Mouse (Mus musculus): Measurements from ENCODE around the gene Ppfia2. TPM values are rescaled to one million over a fixed set of nuclear protein-coding genes. Genes with fewer than 3 reads are reported as not detected.
A peak's percentile ranks its signal among the peaks of the same experiment; 100 is the strongest.

The Ppfia2 gene
- polyA plus RNA-seq, 1 experiment from 2014 or later: 0.59 TPM

- Histone ChIP-seq H3K9me3 (no peaks in the 10 kb centered on the region), H3K27ac (no peak overlapping the region), H3K27me3 (no peaks in the 10 kb centered on the region), H3K4me1 (no peaks in the 10 kb centered on the region), H3K4me3 (no peak overlapping the region), H3K4me2 (replicated peaks) (no peak overlapping the region), H3K9ac (no peak overlapping the region), H3K36me3 (no peaks in the 10 kb centered on the region)
- ATAC-seq (ENCODE audit: low FRiP score, low read depth): no peak
- 79% methylated on average over 4 of the region's 4 CpGs for WGBS
Observed at GRCm38 (mm10) chr10:106870233-106870632, 400.1 kb downstream of the Ppfia2 start.

DNA sequence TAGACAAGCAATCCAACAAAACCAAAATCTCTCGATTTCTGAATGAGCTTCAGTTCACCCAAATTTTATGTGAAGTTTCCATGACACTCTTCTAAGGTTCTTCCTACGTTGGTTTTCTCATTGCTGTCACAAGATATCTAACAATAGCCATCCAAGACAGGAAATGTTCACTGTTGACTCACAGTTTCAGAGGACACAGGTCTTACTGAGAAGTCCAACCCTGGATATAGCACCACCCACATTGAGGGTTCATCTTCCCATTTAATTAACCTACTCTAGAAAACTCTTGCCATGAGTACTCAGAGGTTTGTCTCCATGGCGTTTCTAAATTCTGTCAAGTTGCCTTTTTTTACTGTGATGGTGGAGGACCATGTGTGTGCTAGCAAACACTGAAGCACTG is 401.7 kb downstream of the Ppfia2 start:
- Histone ChIP-seq H3K27me3 (no peaks in the 10 kb centered on the region), H3K36me3 (no peaks in the 10 kb centered on the region), H3K9me3 (no peaks in the 10 kb centered on the region), H3K9ac (no peak overlapping the region), H3K4me2 (replicated peaks) (no peak overlapping the region), H3K27ac (no peak overlapping the region), H3K4me3 (no peak overlapping the region), H3K4me1 (no peaks in the 10 kb centered on the region)
- 79% methylated on average over 3 of the region's 3 CpGs for WGBS
- ATAC-seq (ENCODE audit: low FRiP score, low read depth): no peak

DNA sequence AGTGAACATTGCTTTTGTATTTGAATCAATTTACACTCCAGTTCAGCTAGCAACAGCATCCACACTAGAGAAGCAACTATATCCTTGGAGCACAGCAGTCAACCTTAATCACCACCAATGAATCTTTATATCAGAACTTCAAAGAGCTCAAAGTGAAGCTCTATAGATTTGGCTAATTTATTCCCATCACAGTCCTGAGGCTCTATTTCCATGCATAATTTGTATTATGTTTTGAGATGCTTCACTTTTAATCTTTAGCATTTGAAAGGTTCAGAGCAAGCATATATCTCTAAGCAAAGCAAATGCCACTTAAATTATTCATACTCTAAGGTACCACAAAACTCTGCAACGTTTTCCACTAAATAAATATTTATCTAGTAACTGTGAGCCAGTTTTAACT is 402.6 kb downstream of the Ppfia2 start:
- H3K9ac ChIP-seq: no peak overlapping the region
- ATAC-seq (ENCODE audit: low FRiP score, low read depth): no peak
- no peaks in the 10 kb centered on the region for H3K9me3 ChIP-seq
- WGBS: 45% methylated on average over 1 of the region's 1 CpGs
- H3K36me3 ChIP-seq: no peaks in the 10 kb centered on the region
- no peak overlapping the region for H3K4me3 ChIP-seq
- no peaks in the 10 kb centered on the region for H3K4me1 ChIP-seq
- H3K4me2 ChIP-seq (replicated peaks): no peak overlapping the region
- H3K27me3 ChIP-seq: no peaks in the 10 kb centered on the region
- H3K27ac ChIP-seq: no peak overlapping the region

- no peak overlapping the region for H3K4me3 ChIP-seq
- no peak overlapping the region for H3K9ac ChIP-seq
- H3K27me3 ChIP-seq: no peaks in the 10 kb centered on the region
- H3K9me3 ChIP-seq: no peaks in the 10 kb centered on the region
- H3K36me3 ChIP-seq: no peaks in the 10 kb centered on the region
- 59% methylated on average over 3 of the region's 3 CpGs for WGBS
- no peak overlapping the region for H3K27ac ChIP-seq
- H3K4me1 ChIP-seq: no peaks in the 10 kb centered on the region
- no peak overlapping the region for H3K4me2 ChIP-seq (replicated peaks)
- ATAC-seq (ENCODE audit: low FRiP score, low read depth): no peak
Observed at GRCm38 (mm10) chr10:106881330-106881729, 411.2 kb downstream of the Ppfia2 start.

GRCm38 (mm10) chr10:106896351-106896750 is 426.2 kb downstream of the Ppfia2 start:
- no peak overlapping the region for H3K4me2 ChIP-seq (replicated peaks)
- H3K9me3 ChIP-seq: no peaks in the 10 kb centered on the region
- 60% methylated on average over 13 of the region's 13 CpGs for WGBS
- H3K4me1 ChIP-seq: no peaks in the 10 kb centered on the region
- ATAC-seq (ENCODE audit: low FRiP score, low read depth): no peak
- no peak overlapping the region for H3K4me3 ChIP-seq
- no peak overlapping the region for H3K27ac ChIP-seq
- H3K9ac ChIP-seq: no peak overlapping the region
- H3K36me3 ChIP-seq: no peaks in the 10 kb centered on the region
- H3K27me3 ChIP-seq: no peaks in the 10 kb centered on the region

DNA sequence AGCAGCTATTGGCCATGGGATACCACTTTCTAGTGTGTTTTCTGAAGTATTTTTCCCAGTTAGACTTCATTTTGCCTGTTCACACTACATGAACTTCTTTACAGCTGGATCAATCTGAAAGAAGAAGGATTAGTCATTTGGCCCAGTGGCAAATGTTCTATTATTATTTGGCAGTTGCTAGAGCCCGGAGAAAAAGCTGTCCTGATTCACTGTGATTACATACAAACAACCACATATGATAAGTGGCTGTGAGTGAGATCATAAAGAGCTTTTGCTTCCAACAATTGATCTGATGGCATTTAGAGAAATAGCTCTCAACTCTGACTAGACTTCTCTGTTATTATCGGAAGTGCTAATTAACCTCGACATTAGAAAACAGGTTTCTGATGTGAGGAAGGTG is 440.0 kb downstream of the Ppfia2 start:
- Histone ChIP-seq H3K27me3 (no peaks in the 10 kb centered on the region), H3K36me3 (no peaks in the 10 kb centered on the region), H3K4me3 (no peak overlapping the region), H3K9ac (no peak overlapping the region), H3K4me1 (no peaks in the 10 kb centered on the region), H3K9me3 (no peaks in the 10 kb centered on the region), H3K4me2 (replicated peaks) (no peak overlapping the region), H3K27ac (no peak overlapping the region)
- 81% methylated on average over 3 of the region's 3 CpGs for WGBS
- no peak for ATAC-seq (ENCODE audit: low FRiP score, low read depth)

DNA sequence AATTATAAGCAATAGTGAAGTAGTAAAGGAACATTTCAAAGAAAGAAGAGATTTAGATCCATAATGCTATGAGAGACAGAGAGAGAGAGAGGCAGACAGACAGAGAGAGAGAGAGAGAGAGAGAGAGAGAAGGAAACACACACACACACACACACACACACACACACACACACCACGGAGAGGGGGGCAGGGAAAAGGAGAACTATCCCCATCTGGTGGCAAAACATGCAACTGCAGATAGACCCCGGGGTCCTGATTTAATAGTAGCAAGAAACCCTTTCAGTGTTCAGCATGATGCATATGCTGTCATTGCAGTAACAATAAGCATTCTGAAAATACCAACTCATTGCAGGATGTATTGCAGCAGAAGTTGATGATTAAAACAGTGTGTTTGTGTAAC is 442.9 kb downstream of the Ppfia2 start:
- no peaks in the 10 kb centered on the region for H3K27me3 ChIP-seq
- no peak overlapping the region for H3K27ac ChIP-seq
- WGBS: 26% methylated on average over 2 of the region's 2 CpGs
- no peak overlapping the region for H3K4me2 ChIP-seq (replicated peaks)
- no peaks in the 10 kb centered on the region for H3K4me1 ChIP-seq
- no peaks in the 10 kb centered on the region for H3K36me3 ChIP-seq
- H3K9ac ChIP-seq: no peak overlapping the region
- no peaks in the 10 kb centered on the region for H3K9me3 ChIP-seq
- no peak; the same call in 1 of the 2 replicates for ATAC-seq (ENCODE audit: low FRiP score, low read depth)
- H3K4me3 ChIP-seq: no peak overlapping the region

GRCm38 (mm10) chr10:106914275-106914674 is 444.1 kb downstream of the Ppfia2 start:
- no peak overlapping the region for H3K4me2 ChIP-seq (replicated peaks)
- ATAC-seq (ENCODE audit: low FRiP score, low read depth): no peak
- no peaks in the 10 kb centered on the region for H3K27me3 ChIP-seq
- no peaks in the 10 kb centered on the region for H3K36me3 ChIP-seq
- H3K9ac ChIP-seq: no peak overlapping the region
- H3K9me3 ChIP-seq: no peaks in the 10 kb centered on the region
- no peak overlapping the region for H3K27ac ChIP-seq
- H3K4me1 ChIP-seq: no peaks in the 10 kb centered on the region
- H3K4me3 ChIP-seq: no peak overlapping the region

DNA sequence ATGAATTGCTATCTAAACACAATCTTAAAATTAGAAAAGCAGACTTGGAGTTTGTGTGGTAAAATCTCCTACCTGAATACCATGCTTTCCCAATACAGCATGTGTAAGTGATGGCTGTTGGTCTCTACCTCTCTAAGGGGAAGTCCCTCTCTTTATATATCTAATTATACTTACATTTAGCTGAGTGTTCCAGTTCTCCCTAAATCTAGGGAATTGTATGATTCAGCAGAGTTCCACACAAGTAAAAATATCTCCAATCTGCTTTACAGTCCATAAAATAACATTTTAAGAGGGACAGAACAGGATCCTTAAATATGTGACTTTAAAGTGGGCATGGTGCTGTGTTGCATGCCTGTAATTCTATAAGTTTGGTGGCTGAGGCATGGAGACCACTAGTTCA is 444.7 kb downstream of the Ppfia2 start:
- H3K27me3 ChIP-seq: no peaks in the 10 kb centered on the region
- H3K4me1 ChIP-seq: no peaks in the 10 kb centered on the region
- no peak overlapping the region for H3K4me3 ChIP-seq
- no peak overlapping the region for H3K27ac ChIP-seq
- H3K9ac ChIP-seq: no peak overlapping the region
- no peak for ATAC-seq (ENCODE audit: low FRiP score, low read depth)
- no peaks in the 10 kb centered on the region for H3K9me3 ChIP-seq
- H3K4me2 ChIP-seq (replicated peaks): no peak overlapping the region
- no peaks in the 10 kb centered on the region for H3K36me3 ChIP-seq

GRCm38 (mm10) chr10:106924334-106924733 is 454.2 kb downstream of the Ppfia2 start:
- Histone ChIP-seq H3K27ac (no peak overlapping the region), H3K4me1 (no peaks in the 10 kb centered on the region), H3K36me3 (no peaks in the 10 kb centered on the region), H3K27me3 (no peaks in the 10 kb centered on the region), H3K9me3 (no peaks in the 10 kb centered on the region), H3K9ac (no peak overlapping the region), H3K4me3 (no peak overlapping the region), H3K4me2 (replicated peaks) (no peak overlapping the region)
- ATAC-seq (ENCODE audit: low FRiP score, low read depth): no peak
- 86% methylated on average over 5 of the region's 5 CpGs for WGBS

DNA sequence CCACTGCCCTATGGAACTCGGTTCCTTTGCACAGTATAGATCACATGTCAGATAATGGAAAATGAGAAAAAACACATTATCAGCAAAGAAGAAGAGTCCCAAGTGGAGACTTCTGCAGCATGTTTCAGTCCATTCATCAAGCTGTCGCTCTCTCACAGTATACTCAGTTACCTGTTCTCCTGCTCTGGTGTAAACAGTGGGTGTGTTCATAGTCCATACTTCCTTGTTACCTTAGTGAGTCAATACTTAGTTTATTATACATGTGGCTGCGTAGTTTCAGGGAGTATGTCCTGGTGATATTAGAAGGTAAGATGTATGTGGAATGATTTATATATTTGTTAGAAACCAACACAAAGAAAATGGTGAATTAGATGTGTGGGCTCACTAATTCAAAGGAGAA is 454.7 kb downstream of the Ppfia2 start:
- H3K4me1 ChIP-seq: no peaks in the 10 kb centered on the region
- H3K9me3 ChIP-seq: no peaks in the 10 kb centered on the region
- WGBS: 87% methylated on average over 3 of the region's 3 CpGs
- H3K9ac ChIP-seq: no peak overlapping the region
- H3K27me3 ChIP-seq: no peaks in the 10 kb centered on the region
- no peaks in the 10 kb centered on the region for H3K36me3 ChIP-seq
- no peak for ATAC-seq (ENCODE audit: low FRiP score, low read depth)
- H3K4me3 ChIP-seq: no peak overlapping the region
- H3K27ac ChIP-seq: no peak overlapping the region
- H3K4me2 ChIP-seq (replicated peaks): no peak overlapping the region

DNA sequence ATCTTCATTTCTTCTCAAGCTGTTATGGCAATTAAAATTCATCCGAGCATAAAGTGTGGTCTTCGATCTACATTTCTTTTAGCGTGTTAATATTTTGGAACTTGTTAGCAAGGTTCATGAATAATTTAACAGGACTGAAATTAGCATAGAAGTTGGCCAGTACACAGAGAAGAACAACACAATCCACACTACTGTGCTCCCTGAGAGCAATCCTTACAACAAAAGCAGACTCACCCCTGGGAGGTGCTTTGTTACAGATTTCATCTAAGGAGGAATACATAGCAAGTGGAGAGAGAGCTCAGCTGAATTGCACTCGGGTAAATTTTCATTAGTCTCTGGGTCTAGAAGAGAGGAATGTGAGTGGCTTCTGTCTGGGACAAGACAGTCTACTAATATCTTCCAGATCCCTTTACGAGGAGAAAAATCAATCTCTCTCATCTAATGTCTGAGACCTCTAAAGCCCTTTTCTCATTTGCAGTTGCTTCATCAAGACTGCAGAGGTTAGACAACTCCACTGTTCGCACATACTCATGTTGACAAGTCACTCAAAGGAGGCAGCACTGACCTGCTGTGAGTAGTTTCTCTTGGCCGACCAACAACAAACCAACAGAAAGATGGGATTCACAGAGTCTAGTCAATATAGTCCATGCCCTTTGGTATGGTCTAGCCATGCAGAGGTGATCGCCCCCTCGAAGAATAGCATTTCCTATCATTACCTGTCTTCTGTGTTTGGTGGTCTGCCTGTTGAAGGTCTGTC is 458.6 kb downstream of the Ppfia2 start:
- Histone ChIP-seq H3K4me1 (no peaks in the 10 kb centered on the region), H3K9me3 (no peaks in the 10 kb centered on the region), H3K36me3 (no peaks in the 10 kb centered on the region), H3K27me3 (no peaks in the 10 kb centered on the region), H3K27ac (no peak overlapping the region), H3K9ac (no peak overlapping the region), H3K4me3 (no peak overlapping the region), H3K4me2 (replicated peaks) (no peak overlapping the region)
- 80% methylated on average over 9 of the region's 9 CpGs for WGBS
- ATAC-seq (ENCODE audit: low FRiP score, low read depth): no peak

- H3K4me3 ChIP-seq: peak overlapping the region; percentile 28
- no peaks in the 10 kb centered on the region for H3K4me1 ChIP-seq
- no peak overlapping the region for H3K27ac ChIP-seq
- no peak; the same call in 1 of the 2 replicates for ATAC-seq (ENCODE audit: low FRiP score, low read depth)
- H3K27me3 ChIP-seq: no peaks in the 10 kb centered on the region
- WGBS: 39% methylated on average over 13 of the region's 13 CpGs
- no peaks in the 10 kb centered on the region for H3K9me3 ChIP-seq
- H3K9ac ChIP-seq: no peak overlapping the region
- peak overlapping the region; percentile 56 for H3K4me2 ChIP-seq (replicated peaks)
- no peaks in the 10 kb centered on the region for H3K36me3 ChIP-seq
Observed at GRCm38 (mm10) chr10:106932571-106933073, 462.5 kb downstream of the Ppfia2 start.

All from limb, embryonic 13.5 days (tissue).